Mouse (Mus musculus) stomach, embryonic 16.5 days (tissue): ENCODE data around the gene Sh3bp5. TPM values are rescaled to one million over a fixed set of nuclear protein-coding genes. Genes with fewer than 3 reads are reported as not detected.
"Not testable (repeated sequence)": the region's sequence is repeated elsewhere in the genome, so short reads cannot be mapped to it uniquely, and the experiment has no call there.

Experiments used
- ATAC-seq: fragments of 200-750 bp; cut with Nextera tagmentation; 2 replicates; pipeline ENCODE4 v1.8.0; 2017; ENCODE audit warnings: moderate number of reproducible peaks, moderate TSS enrichment; ENCODE audit not compliant: insufficient read depth, low FRiP score
- H3K27ac ChIP-seq: fragments of 300-500 bp; sonication (generic); 2 replicates; pipeline ENCODE4 v1.5.1; 2014; ENCODE audit warnings: low read length
- H3K27me3 ChIP-seq: fragments of 300-500 bp; sonication (generic); 2 replicates; pipeline ENCODE4 v1.6.1; 2014; ENCODE audit warnings: low read length, control low read depth, mixed read lengths; ENCODE audit not compliant: control insufficient read depth, insufficient read depth
- H3K36me3 ChIP-seq: fragments of 300-500 bp; sonication (generic); 2 replicates; pipeline ENCODE4 v1.6.1; 2014; ENCODE audit warnings: low read length; ENCODE audit not compliant: control insufficient read depth, insufficient read depth
- H3K4me1 ChIP-seq: fragments of 300-500 bp; sonication (generic); 2 replicates; pipeline ENCODE4 v1.6.1; 2014; ENCODE audit warnings: low read length, control low read depth, mixed read lengths; ENCODE audit not compliant: control insufficient read depth, insufficient read depth
- H3K4me2 ChIP-seq: fragments of 300-500 bp; sonication (generic); 2 replicates; pipeline ENCODE4 v1.6.1; 2014; ENCODE audit warnings: low read depth, low read length, mixed read lengths
- H3K4me3 ChIP-seq: fragments of 300-500 bp; sonication (generic); replicated peaks from 2 replicates; pipeline ENCODE4 v1.5.1; 2014; ENCODE audit warnings: mild to moderate bottlenecking, low read length
- H3K9ac ChIP-seq: fragments of 300-500 bp; sonication (generic); 2 replicates; pipeline ENCODE4 v1.6.1; 2014; ENCODE audit warnings: low read length
- H3K9me3 ChIP-seq: fragments of 300-500 bp; sonication (generic); replicated peaks from 2 replicates; pipeline ENCODE4 v1.6.1; 2016; ENCODE audit warnings: low read length, control low read depth; ENCODE audit not compliant: control insufficient read depth
- WGBS: fragments of 180-500 bp; shearing (Covaris S2); extraction: QIAGEN DNeasy Blood & Tissue Kit; methylation state at CpG from one replicate; pipeline ENCODE4 v1.1.7; 2014; 5-methylcytosine and 5-hydroxymethylcytosine counted together
- polyA plus RNA-seq: library from polyadenylated mRNA; unstranded; fragments of >200 nt; fragmentation: Nextera tagmentation; extraction: Ambion mirVana; gene quantifications from 2 replicates; pipeline ENCODE4 v1.2.1, GENCODE M21; 2015

Gene Sh3bp5
- polyA plus RNA-seq, 1 experiment from 2014 or later, result 20.0 TPM

- no peak overlapping the region for H3K4me3 ChIP-seq
- no peaks in the 10 kb centered on the region for H3K27me3 ChIP-seq
- H3K36me3 ChIP-seq, result no peaks in the 10 kb centered on the region
- WGBS, result 78% methylated on average over 6 of the region's 6 CpGs
- H3K27ac ChIP-seq, result no peak overlapping the region
- no peak for ATAC-seq
- H3K9ac ChIP-seq, result no peak overlapping the region
- H3K4me1 ChIP-seq, result no peaks in the 10 kb centered on the region; the same call in 1 of the 2 replicates
- H3K9me3 ChIP-seq, result no peaks in the 10 kb centered on the region
- H3K4me2 ChIP-seq, result no peak overlapping the region
Observed at GRCm38 (mm10) chr14:31456064-31456721, 20.3 kb upstream of the Sh3bp5 start.

- Histone ChIP-seq H3K27ac (no peak overlapping the region), H3K36me3 (no peaks in the 10 kb centered on the region), H3K4me2 (no peak overlapping the region), H3K4me1 (no peaks in the 10 kb centered on the region; the same call in 1 of the 2 replicates), H3K9ac (no peak overlapping the region), H3K4me3 (no peak overlapping the region), H3K9me3 (no peaks in the 10 kb centered on the region), H3K27me3 (no peaks in the 10 kb centered on the region)
- no peak for ATAC-seq
- WGBS, result 89% methylated on average over 8 of the region's 8 CpGs
Observed at GRCm38 (mm10) chr14:31454849-31455566, 19.1 kb upstream of the Sh3bp5 start.

- H3K36me3 ChIP-seq, H3K4me3 ChIP-seq, H3K4me2 ChIP-seq, H3K9me3 ChIP-seq, H3K27me3 ChIP-seq, ATAC-seq, H3K9ac ChIP-seq, H3K27ac ChIP-seq, H3K4me1 ChIP-seq: not testable (repeated sequence)
- 78% methylated on average over 12 of the region's 12 CpGs for WGBS
Observed at GRCm38 (mm10) chr14:31453946-31454345, 18.1 kb upstream of the Sh3bp5 start.

GRCm38 (mm10) chr14:31448994-31449393 is 13.1 kb upstream of the Sh3bp5 start:
- WGBS, result 43% methylated on average over 5 of the region's 5 CpGs
- no peak for ATAC-seq
- Histone ChIP-seq H3K4me1 (0 out of 2 replicates have a peak, but pooled peaks cover 3% of the 10 kb centered on the region), H3K4me3 (no peak overlapping the region), H3K9me3 (no peaks in the 10 kb centered on the region), H3K27me3 (no peaks in the 10 kb centered on the region), H3K9ac (no peak overlapping the region), H3K36me3 (no peaks in the 10 kb centered on the region), H3K27ac (peak overlapping the region; percentile 28), H3K4me2 (no peak overlapping the region)

GRCm38 (mm10) chr14:31443616-31444015 is 7.7 kb upstream of the Sh3bp5 start:
- 58% methylated on average over 6 of the region's 6 CpGs for WGBS
- no peak overlapping the region for H3K4me2 ChIP-seq
- H3K27me3 ChIP-seq, result no peaks in the 10 kb centered on the region
- no peak overlapping the region for H3K27ac ChIP-seq
- H3K4me3 ChIP-seq, result no peak overlapping the region
- no peaks in the 10 kb centered on the region for H3K36me3 ChIP-seq
- no peak for ATAC-seq
- no peak overlapping the region for H3K9ac ChIP-seq
- H3K9me3 ChIP-seq, result no peaks in the 10 kb centered on the region
- H3K4me1 ChIP-seq, result no peaks in the 10 kb centered on the region

- H3K4me1 ChIP-seq, result 0 out of 2 replicates have a peak, but pooled peaks cover 3% of the 10 kb centered on the region
- 82% methylated on average over 6 of the region's 6 CpGs for WGBS
- no peaks in the 10 kb centered on the region for H3K27me3 ChIP-seq
- H3K9ac ChIP-seq, result no peak overlapping the region
- no peak overlapping the region for H3K27ac ChIP-seq
- ATAC-seq, result no peak
- no peak overlapping the region for H3K4me3 ChIP-seq
- no peaks in the 10 kb centered on the region for H3K36me3 ChIP-seq
- no peaks in the 10 kb centered on the region for H3K9me3 ChIP-seq
- H3K4me2 ChIP-seq, result no peak overlapping the region
Observed at GRCm38 (mm10) chr14:31440725-31441124, 4.8 kb upstream of the Sh3bp5 start.

GRCm38 (mm10) chr14:31440230-31440629 is 4.4 kb upstream of the Sh3bp5 start:
- 23% methylated on average over 3 of the region's 3 CpGs for WGBS
- no peaks in the 10 kb centered on the region for H3K9me3 ChIP-seq
- H3K36me3 ChIP-seq, result no peaks in the 10 kb centered on the region
- no peak overlapping the region for H3K9ac ChIP-seq
- no peak overlapping the region for H3K4me3 ChIP-seq
- H3K4me2 ChIP-seq, result no peak overlapping the region
- ATAC-seq, result no peak
- H3K27me3 ChIP-seq, result no peaks in the 10 kb centered on the region
- no peak overlapping the region for H3K27ac ChIP-seq
- H3K4me1 ChIP-seq, result 0 out of 2 replicates have a peak, but pooled peaks cover 3% of the 10 kb centered on the region

- 75% methylated on average over 11 of the region's 11 CpGs for WGBS
- H3K27me3 ChIP-seq, result no peaks in the 10 kb centered on the region
- H3K27ac ChIP-seq, result no peak overlapping the region
- H3K9me3 ChIP-seq, result no peaks in the 10 kb centered on the region
- H3K4me3 ChIP-seq, result no peak overlapping the region
- H3K4me2 ChIP-seq, result no peak overlapping the region
- H3K4me1 ChIP-seq, result 0 out of 2 replicates have a peak, but pooled peaks cover 3% of the 10 kb centered on the region
- no peak for ATAC-seq
- H3K9ac ChIP-seq, result no peak overlapping the region
- H3K36me3 ChIP-seq, result no peaks in the 10 kb centered on the region
Observed at GRCm38 (mm10) chr14:31439279-31439678, 3.4 kb upstream of the Sh3bp5 start.

- 70% methylated on average over 8 of the region's 8 CpGs for WGBS
- no peak overlapping the region for H3K4me2 ChIP-seq
- no peaks in the 10 kb centered on the region for H3K27me3 ChIP-seq
- no peak for ATAC-seq
- peaks cover 13% of the 10 kb centered on the region; the same call in 1 of the 2 replicates for H3K4me1 ChIP-seq
- H3K27ac ChIP-seq, result no peak overlapping the region
- no peaks in the 10 kb centered on the region for H3K36me3 ChIP-seq
- H3K9ac ChIP-seq, result no peak overlapping the region
- H3K9me3 ChIP-seq, result no peaks in the 10 kb centered on the region
- no peak overlapping the region for H3K4me3 ChIP-seq
Observed at GRCm38 (mm10) chr14:31437826-31438529, 2.1 kb upstream of the Sh3bp5 start.
